Mouse (Mus musculus) lung, embryonic 14.5 days (tissue): ENCODE results near the gene Mybbp1a. TPM values are rescaled to one million over a fixed set of nuclear protein-coding genes. Genes with fewer than 3 reads are reported as not detected.
"Not testable (repeated sequence)": the region's sequence is repeated elsewhere in the genome, so short reads cannot be mapped to it uniquely, and the experiment has no call there.

Source experiments
- ATAC-seq: fragments of 200-750 bp; cut with Nextera tagmentation; 2 replicates; pipeline ENCODE4 v1.8.0; 2017; ENCODE audit warnings: mild to moderate bottlenecking, moderate TSS enrichment, moderate library complexity; ENCODE audit not compliant: insufficient read depth
- DNase-seq: peaks from one replicate; pipeline ENCODE4 v3.0.0-alpha.2; 2015
- H3K27ac ChIP-seq: fragments of 300-500 bp; sonication (generic); 2 replicates; pipeline ENCODE4 v1.5.1; 2014; ENCODE audit warnings: low read depth, mild to moderate bottlenecking, moderate library complexity
- H3K27me3 ChIP-seq: fragments of 300-500 bp; sonication (generic); 2 replicates; pipeline ENCODE4 v1.6.1; 2014; ENCODE audit warnings: low read length, control low read depth; ENCODE audit not compliant: insufficient read depth
- H3K36me3 ChIP-seq: fragments of 300-500 bp; sonication (generic); 2 replicates; pipeline ENCODE4 v1.6.1; 2014; ENCODE audit warnings: control low read depth; ENCODE audit not compliant: insufficient read depth
- H3K4me1 ChIP-seq: fragments of 300-500 bp; sonication (generic); 2 replicates; pipeline ENCODE4 v1.6.1; 2014; ENCODE audit warnings: antibody characterized with exemption, control low read depth; ENCODE audit not compliant: insufficient read depth
- H3K4me2 ChIP-seq: fragments of 300-500 bp; sonication (generic); 2 replicates; pipeline ENCODE4 v1.6.1; 2014; ENCODE audit warnings: mild to moderate bottlenecking
- H3K4me3 ChIP-seq: fragments of 300-500 bp; sonication (generic); 2 replicates; pipeline ENCODE4 v1.5.1; 2014; ENCODE audit warnings: low read depth, low read length
- H3K9ac ChIP-seq: fragments of 300-500 bp; sonication (generic); 2 replicates; pipeline ENCODE4 v1.6.1; 2014
- H3K9me3 ChIP-seq: fragments of 300-500 bp; sonication (generic); 2 replicates; pipeline ENCODE4 v1.6.1; 2016; ENCODE audit warnings: low read depth, low read length, control low read depth
- CTCF ChIP-seq: IDR thresholded peaks from 2 replicates; pipeline ENCODE4 v1.5.1; 2016; ENCODE audit warnings: antibody characterized with exemption, low read depth
- WGBS: fragments of 180-500 bp; shearing (Covaris S2); extraction: QIAGEN DNeasy Blood & Tissue Kit; methylation state at CpG from one replicate; pipeline ENCODE4 v1.1.7; 2014; 5-methylcytosine and 5-hydroxymethylcytosine counted together
- polyA plus RNA-seq: library from polyadenylated mRNA; unstranded; fragments of >200 nt; fragmentation: Nextera tagmentation; extraction: Ambion mirVana; gene quantifications from 2 replicates; pipeline ENCODE4 v1.2.1, GENCODE M21; 2014

The Mybbp1a gene
- polyA plus RNA-seq, 1 experiment from 2014 or later: 161 TPM

DNA sequence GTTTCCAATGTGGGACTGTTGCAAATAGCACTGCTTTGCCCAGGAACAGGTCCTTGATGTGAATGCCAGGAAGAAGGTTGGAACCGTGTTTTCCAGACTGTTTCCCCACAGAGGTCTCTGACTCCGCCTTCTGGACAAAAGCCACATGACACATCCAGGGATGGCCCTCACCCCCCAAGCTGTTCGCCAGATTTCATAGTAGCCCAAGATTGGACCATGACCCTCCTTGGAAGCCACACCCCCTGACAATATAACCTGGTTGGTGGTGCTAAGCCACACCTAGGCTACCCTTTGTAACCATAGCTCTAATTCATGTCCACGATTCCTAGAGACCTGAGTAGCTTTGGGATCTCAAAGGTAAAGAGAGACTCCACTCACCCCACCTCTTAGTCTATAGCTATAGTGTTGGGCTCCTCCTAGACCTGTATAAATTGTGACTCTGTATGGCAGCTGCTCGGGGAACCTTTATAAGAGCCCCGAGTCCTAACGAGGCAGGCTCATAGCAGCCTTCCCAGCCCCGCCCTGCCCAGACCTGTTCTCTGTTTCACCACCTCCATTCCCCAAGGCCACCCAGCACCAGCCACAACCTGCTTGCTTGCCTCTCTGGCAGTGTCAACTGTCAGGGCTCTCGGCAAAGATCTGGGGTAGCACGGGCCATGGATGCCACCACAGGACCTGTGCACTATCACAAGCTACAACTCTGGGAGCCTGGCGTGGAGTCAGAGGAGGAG is 6.0 kb upstream of the Mybbp1a start, which contains the start of gene Ggt6:
Gene Ggt6, plus strand, starts transcription at position 564 of the 731 bp plus-strand sequence.
- DNase-seq: peak; percentile 47

DNA sequence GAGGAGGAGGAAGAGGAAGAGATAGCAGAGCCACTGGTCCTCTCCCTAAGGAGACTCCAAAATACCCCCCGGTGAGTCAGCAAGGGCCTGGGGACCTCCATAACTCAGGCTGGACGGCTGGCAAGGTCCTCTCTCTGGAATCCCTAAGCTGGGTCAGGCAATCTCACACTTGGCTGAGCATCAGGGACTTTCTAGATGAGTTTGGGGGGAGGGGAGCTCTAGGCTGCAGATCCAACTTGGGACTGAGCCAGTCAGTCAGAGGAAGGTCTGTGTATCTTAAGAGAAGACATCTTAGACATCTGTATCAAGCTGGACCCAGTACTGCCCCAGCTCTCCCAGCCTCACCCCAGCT is 5.5 kb upstream of the Mybbp1a start:
- no peaks in the 10 kb centered on the region for H3K9me3 ChIP-seq
- WGBS: 19% methylated on average over 2 of the region's 2 CpGs
- H3K36me3 ChIP-seq: no peaks in the 10 kb centered on the region
- H3K27ac ChIP-seq: no peak overlapping the region
- TF ChIP-seq CTCF: no peak
- no peak overlapping the region for H3K9ac ChIP-seq
- DNase-seq (peak; percentile 83), ATAC-seq (peak; percentile 57; the same call in 1 of the 2 replicates)
- no peak overlapping the region for H3K4me3 ChIP-seq
- no peak overlapping the region for H3K4me2 ChIP-seq
- H3K4me1 ChIP-seq: peaks cover 9% of the 10 kb centered on the region; the same call in 1 of the 2 replicates
- H3K27me3 ChIP-seq: no peaks in the 10 kb centered on the region

More for the DNA sequence above, 6.0 kb upstream of the Mybbp1a start, which contains the start of gene Ggt6:
- peak; percentile 44 for ATAC-seq
- Histone ChIP-seq H3K27me3 (no peaks in the 10 kb centered on the region), H3K36me3 (no peaks in the 10 kb centered on the region), H3K4me2 (no peak within 1 kb of the TSS), H3K9ac (no peak within 1 kb of the TSS), H3K4me3 (no peak within 1 kb of the TSS), H3K9me3 (no peaks in the 10 kb centered on the region), H3K27ac (no peak within 1 kb of the TSS), H3K4me1 (peaks cover 9% of the 10 kb centered on the region; the same call in 1 of the 2 replicates)
- WGBS: 60% methylated on average over 11 of the region's 11 CpGs
- TF ChIP-seq CTCF: no peak

DNA sequence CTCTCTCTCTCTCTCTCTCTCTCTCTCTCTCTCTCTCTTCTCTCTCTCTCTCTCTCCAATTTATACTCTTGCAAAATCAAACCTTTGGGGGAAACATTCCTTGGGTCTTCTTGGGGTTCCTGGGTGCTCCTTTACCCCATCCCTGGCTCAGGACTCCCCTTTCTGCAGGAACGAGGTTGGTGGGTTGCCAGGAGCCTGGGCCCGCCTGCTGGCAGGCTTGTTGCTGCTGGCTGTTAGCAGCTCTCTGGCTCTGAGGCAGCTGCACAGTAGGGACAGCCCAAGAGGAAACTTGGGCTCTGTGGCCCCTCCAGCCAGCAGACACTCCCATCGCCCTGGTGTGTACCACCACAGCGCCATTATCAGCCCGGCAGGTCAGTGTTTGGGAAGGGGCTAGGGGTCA is 4.9 kb upstream of the Mybbp1a start:
- Histone ChIP-seq H3K4me1 (peaks cover 9% of the 10 kb centered on the region; the same call in 1 of the 2 replicates), H3K27me3 (no peaks in the 10 kb centered on the region), H3K4me3 (no peak overlapping the region), H3K9me3 (no peaks in the 10 kb centered on the region), H3K4me2 (no peak overlapping the region), H3K9ac (no peak overlapping the region), H3K36me3 (no peaks in the 10 kb centered on the region), H3K27ac (no peak overlapping the region)
- WGBS: 68% methylated on average over 5 of the region's 5 CpGs
- DNase-seq (peak; percentile 45), ATAC-seq (no peak)
- TF ChIP-seq CTCF: no peak

DNA sequence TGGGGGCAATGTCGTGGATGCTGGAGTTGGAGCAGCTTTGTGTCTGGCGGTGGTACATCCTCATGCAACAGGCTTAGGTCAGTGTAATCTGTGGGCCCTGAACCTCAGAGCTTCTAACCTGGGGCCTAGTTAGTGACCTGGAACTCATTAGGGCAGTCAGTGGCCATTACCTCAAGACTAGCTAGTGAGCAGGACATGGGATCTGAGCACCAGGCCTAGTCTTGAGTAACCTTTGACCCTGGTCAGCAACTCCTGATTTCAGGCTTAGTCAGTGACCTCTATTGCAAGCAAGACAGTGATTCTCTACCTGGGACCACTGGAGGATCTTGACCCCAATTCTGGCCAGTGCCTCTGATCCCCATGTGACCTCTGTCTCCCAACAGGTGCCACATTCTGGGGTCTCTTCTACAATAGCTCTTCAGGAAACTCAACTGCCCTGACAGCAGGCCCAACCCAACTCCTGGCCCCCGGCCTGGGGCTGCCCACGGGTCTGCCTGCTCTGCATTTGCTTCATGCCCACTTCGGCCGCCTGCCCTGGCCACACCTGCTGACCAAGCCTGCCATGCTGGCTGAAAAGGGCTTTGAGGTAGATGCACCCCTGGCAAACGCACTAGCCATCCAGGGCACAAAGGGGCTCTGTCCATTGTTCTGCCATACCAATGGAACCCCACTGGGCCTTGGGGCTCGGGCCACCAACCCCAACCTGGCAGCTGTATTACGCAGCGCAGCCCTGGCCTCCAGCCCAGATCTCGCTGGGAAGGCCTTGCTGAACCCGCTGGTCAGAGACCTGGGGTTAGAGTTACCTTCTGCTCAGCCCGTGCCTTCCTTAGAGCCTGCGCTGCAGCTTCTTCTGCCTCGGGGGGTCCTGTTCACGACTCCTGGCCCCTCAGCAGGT is 4.2 kb upstream of the Mybbp1a start:
- H3K4me1 ChIP-seq: peaks cover 9% of the 10 kb centered on the region; the same call in 1 of the 2 replicates
- TF ChIP-seq CTCF: no peak
- no peaks in the 10 kb centered on the region for H3K36me3 ChIP-seq
- no peaks in the 10 kb centered on the region for H3K9me3 ChIP-seq
- H3K4me2 ChIP-seq: no peak overlapping the region
- H3K4me3 ChIP-seq: no peak overlapping the region
- no peak overlapping the region for H3K27ac ChIP-seq
- no peak overlapping the region for H3K9ac ChIP-seq
- no peak for DNase-seq
- 81% methylated on average over 16 of the region's 16 CpGs for WGBS
- no peaks in the 10 kb centered on the region for H3K27me3 ChIP-seq
- no peak for ATAC-seq

DNA sequence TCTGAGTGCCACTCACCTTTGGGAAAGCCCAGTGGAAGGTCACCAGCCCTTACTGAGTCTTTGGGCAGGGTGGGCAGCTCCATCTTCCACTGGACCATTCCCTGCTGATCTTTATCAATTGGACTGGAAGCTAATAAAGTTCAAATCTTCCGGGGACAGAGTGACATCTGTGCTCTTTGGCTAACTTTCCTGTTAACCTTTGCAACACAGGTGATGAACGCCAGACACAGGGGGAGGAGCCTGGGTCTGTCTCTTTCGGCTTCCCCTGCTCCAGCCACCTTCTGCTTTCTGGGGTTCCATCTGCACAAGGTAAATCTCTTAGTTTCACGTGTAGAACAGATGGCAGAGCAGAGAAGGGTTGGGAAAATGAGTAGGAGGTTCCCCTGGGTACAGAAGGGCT is 2.7 kb upstream of the Mybbp1a start:
- peaks cover 14% of the 10 kb centered on the region for H3K4me1 ChIP-seq
- no peak for TF ChIP-seq CTCF
- H3K36me3 ChIP-seq: peaks cover 13% of the 10 kb centered on the region
- ATAC-seq: no peak
- no peak overlapping the region for H3K4me2 ChIP-seq
- no peaks in the 10 kb centered on the region for H3K27me3 ChIP-seq
- 66% methylated on average over 4 of the region's 4 CpGs for WGBS
- H3K9ac ChIP-seq: no peak overlapping the region
- no peak overlapping the region for H3K4me3 ChIP-seq
- H3K27ac ChIP-seq: no peak overlapping the region
- no peaks in the 10 kb centered on the region for H3K9me3 ChIP-seq
- no peak for DNase-seq

DNA sequence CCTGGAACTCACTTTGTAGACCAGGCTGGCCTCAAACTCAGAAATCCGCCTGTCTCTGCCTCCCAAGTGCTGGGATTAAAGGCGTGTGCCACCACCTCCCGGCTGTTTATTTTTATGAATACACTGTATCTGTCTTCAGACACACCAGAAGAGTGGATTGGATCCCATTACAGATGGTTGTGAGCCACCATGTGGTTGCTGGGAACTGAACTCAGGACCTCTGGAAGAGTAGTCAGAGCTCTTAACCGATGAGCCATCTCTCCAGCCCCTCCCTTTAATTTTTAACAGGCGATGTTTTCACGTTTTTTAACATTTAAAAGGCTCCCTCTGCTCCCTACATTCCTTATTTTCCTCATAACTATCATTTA is 574 bp upstream of the Mybbp1a start:
- Histone ChIP-seq H3K27ac (peak overlapping the region; percentile 92), H3K9ac (peak overlapping the region; percentile 89), H3K4me3 (peak overlapping the region; percentile 92), H3K4me2 (peak overlapping the region; percentile 96), H3K36me3 (peaks cover 35% of the 10 kb centered on the region)
- not testable (repeated sequence) for H3K4me1 ChIP-seq, H3K9me3 ChIP-seq, H3K27me3 ChIP-seq, DNase-seq
- ATAC-seq: 0 out of 2 replicates have a peak, but pooled peaks have one; percentile 40
- WGBS: 40% methylated on average over 6 of the region's 6 CpGs
